Mouse (Mus musculus) spleen, embryonic (tissue): ENCODE data around the gene P4hb.

Experiments used
- CTCF ChIA-PET: fragments of 350-600 bp; sonication (Branson Sonifier 250); formaldehyde crosslinking; loops from one replicate; lab custom pipeline; 2022; lab: Charles Lee

Gene P4hb

DNA sequence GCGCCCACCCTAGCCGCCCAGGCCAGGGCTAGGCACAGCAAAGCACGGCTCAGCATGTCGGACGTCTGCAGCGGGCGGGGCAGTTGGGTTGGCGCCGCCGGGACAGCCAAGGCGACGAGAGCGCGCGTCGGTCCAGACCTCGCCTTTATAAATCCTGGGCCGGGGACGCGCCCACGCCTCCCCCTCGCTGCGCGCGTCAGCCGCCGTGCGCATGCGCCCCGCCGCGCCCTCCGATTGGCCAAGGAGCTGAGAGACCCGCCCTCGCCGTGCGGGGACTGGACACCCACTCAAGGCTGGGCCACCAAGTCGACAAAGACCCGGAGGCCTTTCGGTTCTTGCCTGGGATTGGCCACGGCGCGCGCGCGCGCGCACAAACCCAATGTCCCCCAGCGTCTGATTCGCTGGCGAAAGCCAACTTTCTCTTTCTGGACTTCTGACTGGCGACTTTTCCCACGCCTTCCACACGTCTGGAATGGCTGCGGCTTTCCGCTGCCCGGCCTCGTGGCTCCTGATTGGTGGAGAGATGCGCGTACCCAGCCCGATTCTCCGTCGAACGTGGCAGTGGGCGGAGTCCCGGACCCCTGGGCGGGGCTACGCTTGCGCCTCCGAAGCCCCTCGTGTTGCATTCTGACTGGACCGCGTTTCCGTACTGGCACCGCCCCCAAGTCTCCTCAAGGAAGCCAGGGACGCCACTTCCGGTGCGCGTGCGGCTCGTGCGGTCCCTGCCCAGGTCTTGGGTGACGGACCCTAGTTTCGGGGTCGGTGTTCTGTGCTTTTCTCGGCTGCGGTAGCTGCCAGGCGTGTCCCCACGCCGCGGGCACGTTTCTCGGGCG is at the start of gene P4hb:
TSS of gene P4hb (minus strand) at position 502 of the 833 bp plus-strand sequence.
- CTCF ChIA-PET: no interaction called here

DNA sequence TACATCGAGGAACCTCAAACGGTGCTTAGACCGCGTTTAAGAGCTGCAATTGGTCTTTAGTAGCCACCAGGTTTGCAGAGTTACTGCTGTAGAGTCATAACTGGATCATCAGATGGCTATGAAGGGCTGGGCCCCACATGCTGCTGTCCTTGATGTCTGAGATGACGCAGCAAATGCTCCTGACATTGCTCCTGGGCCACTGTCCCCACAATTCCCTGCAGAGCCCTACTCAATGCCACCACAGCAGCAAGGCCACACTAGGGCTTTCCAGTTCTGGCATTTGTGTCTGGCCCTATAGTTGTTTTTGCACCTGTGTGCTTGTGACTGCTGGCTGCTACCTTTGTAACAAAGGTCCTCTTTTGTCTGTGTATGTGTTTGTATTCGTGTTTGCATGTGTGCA is 49.8 kb upstream of the P4hb start:
- CTCF ChIA-PET: interaction anchor here (0.6 to 1.7 kb wide), 4 partner anchors 36 to 113 kb away, joined by 3 to 7 read pairs (median 5); partner anchors contain the start of gene Rac3

DNA sequence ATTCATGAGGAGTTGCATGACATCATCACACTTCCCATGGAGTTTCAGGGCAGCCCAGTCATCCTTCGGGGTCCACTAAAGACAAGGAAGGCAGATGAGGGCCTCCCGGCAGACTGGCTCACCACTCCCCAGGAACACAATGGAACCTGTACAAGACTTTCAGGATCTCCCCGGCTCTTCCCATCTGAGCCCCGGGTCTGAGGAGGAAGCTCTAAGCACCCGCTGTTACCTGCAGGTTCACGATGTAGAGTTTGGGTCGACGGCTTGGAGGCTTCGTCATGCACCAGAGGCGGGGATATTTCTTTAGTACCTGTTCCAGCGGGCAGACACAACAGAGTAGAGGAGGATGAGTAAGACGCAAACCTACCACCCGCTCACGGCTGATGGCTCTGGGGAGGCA is 47.1 kb upstream of the P4hb start:
- CTCF ChIA-PET: no interaction called here

DNA sequence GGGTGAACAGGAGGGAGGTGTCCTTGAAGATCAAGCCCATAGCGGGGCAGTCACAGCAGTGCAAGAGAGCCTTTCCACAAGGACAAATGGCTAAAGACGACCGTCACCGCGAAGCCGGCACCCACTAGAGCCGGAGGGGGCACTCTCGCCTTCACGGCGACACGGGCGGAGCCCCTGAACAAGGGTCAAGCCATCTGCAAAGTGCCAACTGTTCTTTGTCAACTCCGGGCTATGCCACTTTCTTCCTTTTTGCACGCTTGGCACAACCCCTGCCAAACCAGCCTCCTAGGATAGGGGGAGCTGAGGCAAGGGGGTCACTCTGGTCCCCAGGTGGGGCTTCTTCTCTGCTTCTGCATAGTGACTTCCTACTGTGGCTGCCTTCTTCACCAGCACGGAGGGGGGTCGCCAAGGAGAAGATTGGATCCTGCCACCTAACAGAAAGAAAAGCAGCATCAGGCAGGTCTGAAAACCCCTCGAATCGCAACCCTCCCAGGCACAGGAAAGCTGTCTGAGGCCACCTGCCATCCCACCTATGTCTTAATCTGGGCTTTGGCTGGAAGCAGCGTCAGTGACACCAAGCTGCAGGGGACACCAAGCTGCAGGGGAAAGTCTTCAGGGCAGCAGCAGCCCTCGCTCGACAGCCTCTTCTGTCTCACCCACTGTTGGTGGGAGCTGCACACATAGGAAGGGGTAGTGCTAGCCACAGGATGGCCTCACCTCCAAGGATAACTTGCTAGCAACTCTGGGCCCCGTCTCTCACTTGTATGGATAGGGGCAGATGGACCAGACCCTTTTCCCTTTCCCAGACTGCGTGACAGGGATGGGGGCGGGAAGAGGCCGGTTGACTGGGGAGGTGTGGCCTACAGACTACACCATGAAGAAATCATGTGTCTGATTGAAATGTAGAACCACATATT is 45.8 kb upstream of the P4hb start:
- CTCF ChIA-PET: interaction anchor here (0.6 kb wide), 2 partner anchors 108 to 1256 kb away, joined by 4 read pairs; no protein-coding TSS in a partner anchor

DNA sequence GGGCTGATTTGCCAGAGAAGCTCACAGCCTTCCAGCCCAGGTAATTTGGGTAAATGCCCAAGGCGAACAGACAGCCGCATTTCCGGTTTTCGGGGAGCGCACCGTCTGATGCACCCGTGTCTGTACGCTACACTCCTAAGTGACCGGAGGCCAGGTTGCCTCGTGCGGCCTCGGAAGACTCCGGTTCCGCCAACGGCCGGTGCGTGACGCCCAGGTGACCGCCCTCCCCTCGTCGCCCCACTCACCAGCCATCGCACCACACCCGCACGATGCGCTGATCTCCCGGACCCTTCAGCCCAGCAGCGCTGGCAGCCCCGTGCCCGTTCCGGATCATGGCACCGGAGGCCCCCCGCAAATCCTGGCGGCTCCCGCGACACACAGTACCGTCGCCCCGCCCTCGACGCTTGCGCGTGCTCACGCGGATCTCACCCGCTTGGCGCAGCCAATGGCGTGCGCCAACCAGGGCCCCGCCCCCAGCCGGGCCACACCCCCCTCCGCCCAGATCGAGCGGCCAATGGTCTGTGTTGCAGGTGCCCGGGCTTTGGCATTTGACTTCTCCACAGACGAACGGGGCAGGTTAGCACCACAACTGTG is 44.6 kb upstream of the P4hb start, which contains the start of gene Pcyt2:
TSS of gene Pcyt2 (minus strand) at position 418 of the 594 bp plus-strand sequence.
- CTCF ChIA-PET: no interaction called here

DNA sequence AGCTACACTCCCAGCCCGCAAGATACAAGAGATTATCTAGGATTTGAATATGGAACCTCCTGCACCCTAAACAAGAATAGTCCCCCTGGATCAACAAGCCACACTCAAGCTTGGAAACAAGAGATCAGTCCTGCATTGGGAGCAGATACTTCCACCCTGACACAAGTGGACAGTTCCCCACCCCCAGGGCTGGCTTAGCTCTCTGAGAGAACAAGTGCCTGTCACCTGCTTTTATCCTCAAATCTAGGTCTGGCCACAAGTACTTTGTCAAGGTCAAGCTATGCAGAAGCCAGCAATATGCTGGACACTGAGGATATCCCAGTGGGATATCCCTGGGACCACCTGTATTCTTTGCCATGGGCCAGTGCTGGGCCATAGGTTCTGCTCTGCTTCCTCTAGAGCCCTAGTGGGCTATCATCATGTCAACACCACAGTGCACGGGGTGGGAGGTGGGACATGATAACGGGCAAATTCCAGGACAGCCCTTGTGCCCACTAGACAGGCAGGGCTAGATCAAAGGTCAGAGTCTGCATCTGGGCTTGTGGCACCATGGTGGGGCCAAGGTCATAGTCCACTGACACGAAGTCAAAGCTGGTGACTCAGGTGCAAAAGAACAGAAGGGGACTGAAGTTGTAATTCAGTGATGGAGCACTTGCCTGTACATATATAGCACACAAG is 43.7 kb upstream of the P4hb start:
- CTCF ChIA-PET: no interaction called here

DNA sequence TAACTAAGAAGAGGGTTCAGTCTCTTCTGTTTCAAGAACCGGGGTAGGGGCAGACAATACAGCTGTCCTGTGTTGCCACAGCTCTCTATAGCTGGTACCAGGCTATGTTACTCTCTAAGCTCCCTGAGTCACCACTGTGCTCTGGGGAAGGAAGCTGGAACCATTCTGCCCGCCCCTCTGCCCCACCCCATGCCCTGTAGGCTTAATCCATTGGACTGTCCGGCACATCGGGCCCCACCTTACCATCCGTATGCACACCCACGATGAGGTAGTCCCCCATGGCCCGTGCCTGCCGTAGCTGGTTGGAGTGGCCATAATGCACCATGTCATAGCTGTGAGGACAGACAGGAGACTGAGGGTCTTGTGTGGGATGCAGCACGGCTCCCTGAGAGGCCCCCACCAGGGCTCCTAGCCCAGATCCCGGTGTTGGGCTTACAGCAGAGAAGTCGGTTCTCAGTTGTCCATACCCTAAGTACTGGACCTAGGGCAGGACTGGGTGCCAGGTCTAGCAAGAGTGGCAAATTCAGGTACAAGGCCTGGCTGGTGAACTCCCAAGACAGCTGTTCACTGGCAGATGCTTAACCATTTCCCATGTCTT is 42.7 kb upstream of the P4hb start:
- CTCF ChIA-PET: no interaction called here

DNA sequence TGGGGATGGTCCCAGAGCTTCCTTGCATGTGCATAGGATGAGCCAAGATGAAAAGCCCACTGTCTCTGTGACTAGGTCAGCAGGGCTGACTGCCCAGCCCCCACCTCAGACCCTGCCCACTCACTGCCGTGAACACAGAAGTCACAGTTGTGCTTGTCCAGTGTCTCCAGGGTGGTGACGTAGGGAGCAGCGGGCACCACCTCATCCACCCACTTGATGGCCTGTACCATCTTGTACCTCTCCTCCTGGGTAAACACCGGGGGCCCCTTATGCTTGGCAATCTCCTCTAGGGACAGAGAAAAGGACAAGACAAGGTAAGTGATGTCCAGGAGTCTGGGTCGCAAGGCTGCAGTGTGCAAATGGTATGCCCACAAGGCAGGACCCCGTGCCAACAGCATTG is 42.1 kb upstream of the P4hb start:
- CTCF ChIA-PET: no interaction called here

DNA sequence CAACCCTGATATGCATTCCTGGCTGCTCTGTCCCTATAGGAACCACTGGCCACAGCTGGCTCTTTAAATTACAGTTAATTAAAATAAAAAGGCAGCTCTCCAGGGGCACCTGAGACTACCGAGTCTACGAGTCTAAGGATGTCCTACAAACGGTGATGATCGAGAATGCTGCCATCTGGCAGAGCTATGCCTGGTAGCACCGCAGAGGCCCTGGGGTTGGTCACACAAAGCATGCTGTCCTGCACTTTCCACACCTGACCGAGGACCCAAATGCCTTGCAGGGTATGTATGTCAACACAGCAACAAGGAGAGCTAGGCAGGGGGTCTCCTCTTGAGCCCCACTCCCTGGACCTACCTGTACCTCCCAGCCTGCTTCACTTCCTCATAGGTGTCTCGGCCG is 40.9 kb upstream of the P4hb start:
- CTCF ChIA-PET: no interaction called here

DNA sequence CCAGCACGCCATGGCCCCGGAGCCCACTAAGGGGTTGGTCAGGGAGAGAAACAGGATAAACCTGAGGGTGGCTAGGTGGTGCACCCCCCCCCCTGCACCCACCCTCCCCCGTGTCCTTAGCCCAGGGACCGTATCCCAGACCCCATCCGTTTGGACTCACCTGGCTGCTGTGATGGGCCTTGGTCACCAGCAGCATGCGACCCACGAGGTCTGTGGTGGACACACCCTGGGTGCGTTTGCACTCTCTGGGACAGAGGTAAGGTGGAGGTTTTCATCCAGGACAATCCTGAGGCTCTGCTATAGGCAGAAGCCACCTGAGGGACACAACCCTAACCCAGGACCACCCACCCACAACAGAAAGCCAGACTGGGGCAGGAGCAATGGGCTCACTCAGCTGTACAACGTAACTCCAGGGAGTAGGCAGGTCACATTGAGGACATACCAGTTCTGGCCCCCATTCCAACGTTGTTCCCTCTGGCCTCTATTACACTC is 40.5 kb upstream of the P4hb start:
- CTCF ChIA-PET: no interaction called here

DNA sequence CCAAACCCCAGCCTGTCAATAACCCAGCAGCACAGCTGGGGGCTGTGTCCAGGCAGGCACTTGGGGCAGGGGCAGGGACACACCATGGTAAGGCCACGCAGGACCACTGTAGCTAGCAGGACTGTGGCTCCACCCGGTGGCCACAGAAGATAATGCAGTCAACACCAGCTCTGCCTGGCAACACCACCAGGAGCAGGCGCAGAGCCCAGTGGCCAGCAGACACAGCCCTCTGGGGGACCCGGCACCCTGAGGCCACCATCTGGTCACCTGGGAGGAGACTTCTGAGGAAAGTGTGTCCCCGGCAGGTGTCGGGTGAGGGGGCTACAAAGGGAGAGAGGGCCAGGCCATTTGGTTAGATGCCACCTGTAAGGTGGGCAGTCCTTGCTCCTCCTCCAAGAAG is 39.7 kb upstream of the P4hb start:
- CTCF ChIA-PET: no interaction called here

DNA sequence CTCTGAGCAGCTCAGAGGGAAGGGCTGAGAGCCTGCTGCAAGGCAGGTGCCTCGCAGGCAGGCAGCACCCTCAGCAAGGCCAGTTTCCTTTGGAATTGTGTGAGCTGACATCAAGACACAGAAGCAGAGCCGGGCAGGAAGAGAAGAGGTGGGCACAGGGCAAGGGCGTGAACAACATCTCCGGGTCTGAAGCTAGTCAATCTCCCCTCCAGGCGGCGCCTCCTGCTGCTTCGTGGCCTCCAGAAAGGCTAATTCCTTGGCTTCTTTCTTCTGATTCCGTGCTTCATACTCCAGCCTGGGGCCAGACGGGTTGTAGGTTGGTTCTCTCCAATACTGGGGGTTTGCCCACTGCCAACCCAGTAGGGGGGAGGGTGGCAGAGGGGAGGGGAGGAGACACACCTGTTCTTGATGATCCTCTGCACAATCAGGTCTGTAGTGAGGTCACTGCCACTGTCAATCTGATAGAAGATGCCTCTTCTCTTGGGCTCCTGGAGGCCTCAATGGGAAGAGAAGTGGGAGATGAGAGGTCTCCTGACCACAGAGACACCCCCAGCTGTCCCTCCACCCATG is 37.5 kb upstream of the P4hb start:
- CTCF ChIA-PET: no interaction called here

DNA sequence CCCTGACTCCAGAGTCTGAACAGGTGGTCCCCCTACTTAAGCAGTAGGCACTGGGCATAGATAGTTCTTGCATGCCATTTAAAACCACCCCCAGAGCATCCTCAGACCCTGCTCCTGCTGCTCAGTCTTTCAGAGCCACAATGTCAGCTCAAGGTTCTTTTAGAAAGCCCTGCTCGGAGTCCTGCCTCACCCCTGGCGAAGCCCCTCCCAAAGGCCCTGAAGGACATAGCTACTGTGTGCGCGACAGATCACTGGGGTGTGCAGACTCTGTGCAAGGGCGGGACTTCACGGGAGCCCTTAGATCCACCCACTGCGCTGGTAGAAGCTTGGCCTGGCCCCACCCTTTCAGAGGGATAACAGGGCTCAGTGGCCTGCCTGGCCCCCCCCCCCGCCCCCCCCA is 36.2 kb upstream of the P4hb start:
- CTCF ChIA-PET: no interaction called here

DNA sequence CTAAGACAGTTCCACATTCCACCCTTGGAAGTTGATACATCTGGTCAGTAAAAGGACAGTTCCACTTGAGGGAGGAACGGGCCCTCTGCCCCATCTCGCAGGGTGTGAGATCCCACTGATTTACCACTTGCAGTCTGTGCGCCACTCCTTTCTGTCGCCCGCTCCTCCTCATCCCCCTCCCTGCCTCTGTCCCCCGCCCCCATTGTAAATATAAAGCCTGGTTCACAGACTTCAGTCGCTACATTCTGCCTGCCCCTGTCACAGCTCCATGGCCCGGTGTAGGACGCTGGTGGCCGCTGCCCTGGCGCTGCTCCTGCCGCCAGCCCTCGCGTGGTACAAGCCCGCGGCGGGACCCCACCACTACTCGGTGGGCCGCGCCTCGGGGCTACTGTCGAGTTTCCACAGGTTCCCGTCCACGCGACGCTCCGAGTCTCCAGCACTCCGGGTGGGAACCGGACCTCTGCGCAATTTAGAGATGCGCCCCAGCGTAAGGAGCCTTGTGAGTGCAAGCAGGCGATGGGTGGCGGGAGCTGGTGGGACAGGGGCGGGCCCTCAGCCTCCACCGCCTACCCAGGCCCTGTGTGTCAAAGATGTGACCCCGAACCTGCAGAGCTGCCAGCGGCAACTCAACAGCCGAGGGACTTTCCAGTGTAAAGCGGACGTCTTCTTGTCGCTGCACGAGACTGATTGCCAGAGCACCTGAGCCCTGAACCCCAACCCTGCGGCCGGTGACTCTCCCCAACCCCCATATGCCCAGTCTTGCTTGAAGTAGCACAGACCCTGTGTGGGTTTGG is 35.4 kb upstream of the P4hb start, which contains the start of gene Npb:
TSS of gene Npb (plus strand) at position 237 of the 794 bp plus-strand sequence.
- CTCF ChIA-PET: interaction anchor here (0.6 kb wide), 1 partner anchor 257 kb away, joined by 3 read pairs; no protein-coding TSS in a partner anchor

DNA sequence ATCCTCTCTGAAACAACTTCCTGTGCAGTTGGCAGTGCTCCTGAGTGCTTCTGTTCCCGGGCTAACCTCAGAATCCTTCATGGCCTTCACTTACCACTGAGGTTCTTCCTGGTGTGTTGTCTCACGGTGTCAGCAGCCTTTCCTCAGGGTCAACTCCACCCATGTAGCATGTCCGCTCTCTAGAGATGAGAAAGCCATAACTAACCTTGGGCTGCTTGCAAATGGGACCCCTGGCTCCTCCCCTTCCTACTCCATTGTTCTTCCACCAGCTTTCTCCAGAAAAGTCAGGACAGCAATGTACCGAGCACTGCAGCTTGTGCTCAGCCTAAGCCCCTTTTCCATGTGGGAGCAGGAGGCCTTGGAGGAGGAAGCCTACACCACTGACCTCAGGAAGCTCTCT is 33.7 kb upstream of the P4hb start:
- CTCF ChIA-PET: no interaction called here

DNA sequence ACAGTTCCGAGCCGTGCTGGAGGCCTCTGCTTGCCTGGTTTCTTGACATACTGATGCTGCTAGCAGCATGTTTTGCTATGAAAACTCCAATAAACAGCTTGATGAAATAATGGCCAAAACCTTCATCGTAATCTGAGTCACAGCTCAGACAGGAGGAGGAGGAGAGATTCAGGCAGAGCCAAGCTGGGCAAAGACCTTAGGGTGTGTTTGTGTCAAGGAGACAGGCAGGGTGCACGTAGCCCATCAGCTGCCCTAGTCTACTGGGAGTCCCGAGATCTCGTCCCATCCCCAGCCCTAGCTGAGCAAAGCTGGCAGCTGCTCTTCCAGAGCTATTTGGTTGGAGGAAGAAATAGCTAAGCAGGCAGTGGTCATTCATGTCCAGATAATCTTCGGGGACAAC is 32.6 kb upstream of the P4hb start:
- CTCF ChIA-PET: interaction anchor here (1.1 kb wide), 1 partner anchor 16 kb away, joined by 3 read pairs; no protein-coding TSS in a partner anchor

DNA sequence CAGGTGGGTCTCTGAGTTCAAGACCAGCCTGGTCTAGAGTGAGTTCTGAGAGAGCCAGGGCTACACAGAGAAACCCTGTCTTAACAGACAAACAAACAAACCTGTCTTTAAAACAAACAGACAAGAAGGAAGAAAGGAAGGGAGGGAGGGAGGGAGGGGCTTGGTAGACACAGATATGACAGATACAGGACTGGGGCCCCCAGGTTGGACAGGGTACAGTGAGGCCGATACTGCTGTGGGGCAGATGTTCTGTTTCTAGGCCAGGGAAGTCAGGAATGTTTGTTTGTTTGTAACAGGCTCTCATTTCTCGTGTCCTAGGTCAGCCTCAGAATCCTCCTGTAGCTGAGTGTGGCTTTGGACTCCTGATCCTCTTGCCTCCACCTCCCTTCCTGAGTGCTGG is 30.5 kb upstream of the P4hb start:
- CTCF ChIA-PET: no interaction called here

DNA sequence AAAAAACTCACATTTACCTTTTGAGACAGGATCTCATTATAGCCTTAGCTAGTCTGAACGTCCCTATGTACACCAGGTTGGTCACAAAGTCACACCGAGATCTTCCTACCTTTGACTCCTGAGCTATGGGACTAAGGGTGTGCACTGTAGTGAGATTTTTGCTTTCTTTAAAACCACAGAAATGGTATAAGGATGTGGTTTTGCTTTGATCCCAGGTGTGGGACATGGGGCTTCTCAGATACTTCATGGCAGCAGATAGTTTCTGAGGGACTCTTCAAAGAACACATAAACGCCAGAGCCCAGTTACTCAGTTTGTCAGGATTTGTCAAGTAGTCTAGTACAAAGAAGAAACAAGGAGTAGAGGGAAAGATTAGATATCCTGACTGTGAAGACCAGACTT is 27.7 kb upstream of the P4hb start:
- CTCF ChIA-PET: no interaction called here

DNA sequence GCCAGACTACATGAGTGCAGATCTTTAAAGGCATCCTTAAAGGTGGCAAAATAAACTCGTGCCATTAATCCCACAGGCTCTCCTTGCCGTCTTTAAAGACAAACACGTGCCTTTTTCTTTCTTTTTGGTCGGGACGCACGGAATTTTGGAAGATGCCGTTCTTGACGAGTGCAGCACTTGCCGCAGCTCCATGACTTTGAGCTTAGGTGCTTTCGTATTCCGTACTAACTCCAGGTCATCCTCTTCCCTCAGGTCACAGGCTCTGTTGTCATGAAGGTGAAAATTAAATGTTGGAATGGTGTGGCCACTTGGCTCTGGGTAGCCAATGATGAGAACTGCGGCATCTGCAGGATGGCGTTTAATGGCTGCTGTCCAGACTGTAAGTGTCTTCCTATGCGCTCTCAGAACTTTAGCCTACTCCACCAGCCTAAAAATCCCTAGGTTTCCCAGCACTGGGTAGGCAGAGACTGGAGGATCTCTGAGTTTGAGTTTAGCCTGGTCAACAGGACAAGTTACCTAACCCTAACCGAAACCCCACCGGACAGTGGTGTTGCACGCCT is 26.0 kb upstream of the P4hb start:
- CTCF ChIA-PET: interaction anchor here (1.1 kb wide), 1 partner anchor 19 kb away, joined by 4 read pairs; no protein-coding TSS in a partner anchor
